In genomic region chr3:152171862-152172261, GRCm38 (mm10) we compare ENCODE assay signal across 24 mouse cellular contexts. TPM values are rescaled to one million over a fixed set of nuclear protein-coding genes. Genes with fewer than 3 reads are reported as not detected.
DNase-seq lines count a peak whose midpoint lies in the region; ATAC-seq and TF ChIP-seq lines count a peak whose summit lies in the region.
"Had no signal": no experiment of that assay in that cellular context is flagged by ENCODE, and none has a peak within 500 bp of the region (broad histone marks: within the 10 kb centered on the region; RNA-seq: fewer than 3 reads in every experiment).

No protein-coding gene starts in this region.

- DNase-seq in hindbrain, embryonic 14.5 days (ENCODE audit: low spot score) = no peak
- DNase-seq in hindbrain, embryonic 11.5 days (ENCODE audit: low spot score) = no peak
- no peak for DNase-seq in lung, adult 2 months
- no peak for DNase-seq in lung, adult 18-20 months
- DNase-seq in urinary bladder, postnatal 36 days (ENCODE audit: low spot score in 2 of 2) = no peak
- no peak for DNase-seq in embryonic facial prominence, embryonic 10.5 days (ENCODE audit: low spot score)
- DNase-seq: cerebellum, adult 9-11 months; gastrocnemius, postnatal 25 days; heart, postnatal 14 days; kidney, postnatal 25 days; layer of hippocampus, adult 9-11 months; left cerebral cortex, postnatal 4 days; midbrain, embryonic 14.5 days; spleen, adult 18-20 months had no signal

- H3K9me3 ChIP-seq in hindbrain, embryonic 14.5 days (ENCODE audit: control insufficient read depth, low read length) = no peaks in the 10 kb centered on the region
- H3K9me3 ChIP-seq in hindbrain, embryonic 11.5 days (ENCODE audit: control insufficient read depth, low read length) = no peaks in the 10 kb centered on the region
- no peaks in the 10 kb centered on the region for H3K9me3 ChIP-seq in intestine, embryonic 16.5 days (ENCODE audit: control insufficient read depth, low read length)
- no peaks in the 10 kb centered on the region for H3K9me3 ChIP-seq in embryonic facial prominence, embryonic 10.5 days
- H3K9me3 ChIP-seq: embryonic facial prominence, embryonic 13.5 days; forebrain, embryonic 15.5 days; neural tube, embryonic 13.5 days had no signal

- 0 out of 2 replicates have a peak, but pooled peaks have one; percentile 7 for ATAC-seq in hindbrain, embryonic 14.5 days (ENCODE audit: low FRiP score)
- ATAC-seq in hindbrain, embryonic 11.5 days (ENCODE audit: low FRiP score) = no peak
- peak; percentile 65 for ATAC-seq in intestine, embryonic 16.5 days
- ATAC-seq: forebrain, embryonic 15.5 days had no signal

- no peak for TF ChIP-seq POLR2A in lung, adult 2 months (IDR thresholded peaks at IDR 0.05; ENCODE audit: borderline replicate concordance, extremely low read depth, low read depth, low read length)

- no peak overlapping the region for H3K4me2 ChIP-seq in hindbrain, embryonic 14.5 days (replicated peaks)
- no peak overlapping the region for H3K4me2 ChIP-seq in hindbrain, embryonic 11.5 days (replicated peaks; ENCODE audit: low read depth, low read length)
- no peak overlapping the region for H3K4me2 ChIP-seq in intestine, embryonic 16.5 days (ENCODE audit: low read depth, low read length)
- H3K4me2 ChIP-seq: embryonic facial prominence, embryonic 13.5 days; forebrain, embryonic 15.5 days; heart, embryonic 11.5 days; hindbrain, embryonic 13.5 days; neural tube, embryonic 13.5 days had no signal

- no peaks in the 10 kb centered on the region for H3K79me3 ChIP-seq in C2C12 (ENCODE audit: low read depth)

- no peak overlapping the region for H3ac ChIP-seq in C2C12 (ENCODE audit: control insufficient read depth, insufficient read length, low read depth)

- H3K9ac ChIP-seq in hindbrain, embryonic 14.5 days = no peak overlapping the region
- H3K9ac ChIP-seq in hindbrain, embryonic 11.5 days (ENCODE audit: low read depth, low read length) = no peak overlapping the region
- no peak overlapping the region for H3K9ac ChIP-seq in intestine, embryonic 16.5 days (ENCODE audit: low read depth, low read length)
- H3K9ac ChIP-seq: embryonic facial prominence, embryonic 13.5 days; forebrain, embryonic 15.5 days; hindbrain, embryonic 13.5 days; liver, embryonic 14.5 days; neural tube, embryonic 13.5 days had no signal

- no peak overlapping the region for H3K27ac ChIP-seq in hindbrain, embryonic 14.5 days
- no peak overlapping the region for H3K27ac ChIP-seq in hindbrain, embryonic 11.5 days (ENCODE audit: low read depth, low read length)
- H3K27ac ChIP-seq in intestine, embryonic 16.5 days (ENCODE audit: low read length) = no peak overlapping the region
- H3K27ac ChIP-seq in embryonic facial prominence, embryonic 10.5 days (replicated peaks) = no peak overlapping the region
- H3K27ac ChIP-seq: embryonic facial prominence, embryonic 13.5 days; forebrain, embryonic 15.5 days; hindbrain, embryonic 13.5 days; left cerebral cortex, adult 2 months; liver, embryonic 14.5 days; neural tube, embryonic 13.5 days had no signal

- H3K4me1 ChIP-seq in hindbrain, embryonic 14.5 days (replicated peaks; ENCODE audit: control insufficient read depth, insufficient read depth, low read length) = peaks cover 7% of the 10 kb centered on the region; the same call in 1 of the 2 replicates
- no peaks in the 10 kb centered on the region for H3K4me1 ChIP-seq in hindbrain, embryonic 11.5 days (replicated peaks; ENCODE audit: control insufficient read depth, insufficient read depth, low read length)
- H3K4me1 ChIP-seq in lung, adult 2 months (ENCODE audit: control insufficient read depth, insufficient read depth, low read length) = peaks cover 13% of the 10 kb centered on the region
- peaks cover 21% of the 10 kb centered on the region for H3K4me1 ChIP-seq in intestine, embryonic 16.5 days (ENCODE audit: control insufficient read depth, insufficient read depth, low read length)
- peaks cover 5% of the 10 kb centered on the region for H3K4me1 ChIP-seq in embryonic facial prominence, embryonic 10.5 days

- no peaks in the 10 kb centered on the region for H3K36me3 ChIP-seq in hindbrain, embryonic 14.5 days (replicated peaks; ENCODE audit: control insufficient read depth, insufficient read depth)
- H3K36me3 ChIP-seq in hindbrain, embryonic 11.5 days (ENCODE audit: control insufficient read depth, insufficient read depth, low read length) = no peaks in the 10 kb centered on the region
- H3K36me3 ChIP-seq in C2C12 (ENCODE audit: control insufficient read depth, insufficient read depth) = no peaks in the 10 kb centered on the region
- no peaks in the 10 kb centered on the region for H3K36me3 ChIP-seq in intestine, embryonic 16.5 days (ENCODE audit: control insufficient read depth, insufficient read depth, low read length)
- no peaks in the 10 kb centered on the region for H3K36me3 ChIP-seq in embryonic facial prominence, embryonic 10.5 days (replicated peaks)
- H3K36me3 ChIP-seq: embryonic facial prominence, embryonic 13.5 days; forebrain, embryonic 15.5 days; hindbrain, embryonic 13.5 days; neural tube, embryonic 13.5 days had no signal

- WGBS in hindbrain, embryonic 14.5 days = 78% methylated on average over 7 of the region's 7 CpGs
- 76% methylated on average over 7 of the region's 7 CpGs for WGBS in hindbrain, embryonic 11.5 days
- WGBS in lung, adult 2 months = 56% methylated on average over 7 of the region's 7 CpGs
- WGBS in intestine, embryonic 16.5 days = 38% methylated on average over 7 of the region's 7 CpGs
- 75% methylated on average over 7 of the region's 7 CpGs for WGBS in embryonic facial prominence, embryonic 10.5 days

- no peaks in the 10 kb centered on the region for H3K27me3 ChIP-seq in hindbrain, embryonic 14.5 days (ENCODE audit: control insufficient read depth, insufficient read depth, low read length)
- H3K27me3 ChIP-seq in hindbrain, embryonic 11.5 days (ENCODE audit: control insufficient read depth, insufficient read depth, low read length) = no peaks in the 10 kb centered on the region
- no peaks in the 10 kb centered on the region for H3K27me3 ChIP-seq in C2C12 (ENCODE audit: control insufficient read depth, insufficient read depth, insufficient read length)
- H3K27me3 ChIP-seq in intestine, embryonic 16.5 days (replicated peaks; ENCODE audit: control insufficient read depth, insufficient read depth, low read length) = no peaks in the 10 kb centered on the region
- peaks cover 17% of the 10 kb centered on the region for H3K27me3 ChIP-seq in embryonic facial prominence, embryonic 10.5 days (replicated peaks; ENCODE audit: low read depth, poor library complexity, severe bottlenecking)
- H3K27me3 ChIP-seq: forebrain, embryonic 15.5 days; hindbrain, embryonic 13.5 days; neural tube, embryonic 13.5 days had no signal

- peak; percentile 19; the same call in 1 of the 2 replicates for TF ChIP-seq CTCF in lung, adult 2 months (IDR thresholded peaks at IDR 0.05; ENCODE audit: insufficient read depth, low read length)
- TF ChIP-seq CTCF in C2C12 (IDR thresholded peaks at IDR 0.05; ENCODE audit: control insufficient read depth, insufficient read depth, insufficient read length) = no peak

- no peaks in the 10 kb centered on the region for H3K79me2 ChIP-seq in C2C12 (ENCODE audit: control insufficient read depth, insufficient read depth)

- H3K4me3 ChIP-seq in hindbrain, embryonic 14.5 days (replicated peaks; ENCODE audit: low read length) = no peak overlapping the region
- no peak overlapping the region for H3K4me3 ChIP-seq in hindbrain, embryonic 11.5 days (ENCODE audit: low read depth, low read length)
- H3K4me3 ChIP-seq in lung, adult 2 months (replicated peaks; ENCODE audit: extremely low read depth, low read depth, low read length) = no peak overlapping the region
- no peak overlapping the region for H3K4me3 ChIP-seq in C2C12 (ENCODE audit: insufficient read depth, poor library complexity, severe bottlenecking)
- H3K4me3 ChIP-seq in intestine, embryonic 16.5 days (ENCODE audit: low read length) = no peak overlapping the region
- no peak overlapping the region for H3K4me3 ChIP-seq in embryonic facial prominence, embryonic 10.5 days
- H3K4me3 ChIP-seq: embryonic facial prominence, embryonic 13.5 days; forebrain, embryonic 15.5 days; hindbrain, embryonic 13.5 days; left cerebral cortex, adult 2 months; megakaryocyte, embryonic 14.5 days; neural tube, embryonic 13.5 days had no signal

TF ChIP-seq in C2C12, 6 proteins besides CTCF, POLR2A, EP300 and RAD21:
- peak; percentile 41 for TF ChIP-seq MAX (IDR thresholded peaks at IDR 0.05)
- TF ChIP-seq CEBPB (IDR thresholded peaks at IDR 0.05; ENCODE audit: low read depth) = no peak
- no peak for TF ChIP-seq FOSL1 (IDR thresholded peaks at IDR 0.05; ENCODE audit: insufficient read depth, low read length, poor library complexity, severe bottlenecking)
- no peak for TF ChIP-seq MYOD1 (IDR thresholded peaks at IDR 0.05; ENCODE audit: control insufficient read depth, insufficient read length, low read depth)
- no peak for TF ChIP-seq MYOG (IDR thresholded peaks at IDR 0.05; ENCODE audit: control insufficient read depth, extremely low read depth, insufficient read length)
- no peak for TF ChIP-seq USF1 (IDR thresholded peaks at IDR 0.05; ENCODE audit: low read depth)

RNA-seq across cellular contexts. Expression of gene Gipc2, which starts 5.8 kb away (rescaled TPM):
- polyA plus RNA-seq in hindbrain, embryonic 14.5 days (2014; fragmentation: Nextera tagmentation; extraction: Ambion mirVana) = 9.2 and 11.7 TPM in 2 replicates
- 3.1 and 5.0 TPM in 2 replicates for polyA plus RNA-seq in hindbrain, embryonic 11.5 days (2014; fragmentation: Nextera tagmentation; extraction: Ambion mirVana)
- polyA plus RNA-seq in lung, adult 2 months (2012; rRNA removed) = 20.1 and 36.6 TPM in 2 replicates
- 1.2 TPM for polyA plus RNA-seq in C2C12 (2012; fragmentation: generic; extraction: Trizol)
- polyA plus RNA-seq in intestine, embryonic 16.5 days (2015; fragmentation: Nextera tagmentation; extraction: Ambion mirVana) = 244 TPM in 2 replicates
- 3.6 TPM in 2 replicates for polyA plus RNA-seq in embryonic facial prominence, embryonic 10.5 days (2016; fragmentation: Nextera tagmentation; extraction: Ambion mirVana)

RNA-seq across cellular contexts. Expression of gene Dnajb4, which starts 38.2 kb away (rescaled TPM):
- 40.0 and 46.5 TPM in 2 replicates for polyA plus RNA-seq in hindbrain, embryonic 14.5 days (2014; fragmentation: Nextera tagmentation; extraction: Ambion mirVana)
- polyA plus RNA-seq in hindbrain, embryonic 11.5 days (2014; fragmentation: Nextera tagmentation; extraction: Ambion mirVana) = 28.9 and 29.1 TPM in 2 replicates
- 3.8 and 8.3 TPM in 2 replicates for polyA plus RNA-seq in lung, adult 2 months (2012; rRNA removed)
- polyA plus RNA-seq in C2C12 (2012; fragmentation: generic; extraction: Trizol) = 11.7 TPM
- polyA plus RNA-seq in intestine, embryonic 16.5 days (2015; fragmentation: Nextera tagmentation; extraction: Ambion mirVana) = 21.7 and 23.2 TPM in 2 replicates
- polyA plus RNA-seq in embryonic facial prominence, embryonic 10.5 days (2016; fragmentation: Nextera tagmentation; extraction: Ambion mirVana) = 18.5 and 20.1 TPM in 2 replicates

RNA-seq across cellular contexts. Expression of gene Fubp1, which starts 38.4 kb away (rescaled TPM):
- 208 and 210 TPM in 2 replicates for polyA plus RNA-seq in hindbrain, embryonic 14.5 days (2014; fragmentation: Nextera tagmentation; extraction: Ambion mirVana)
- 424 and 450 TPM in 2 replicates for polyA plus RNA-seq in hindbrain, embryonic 11.5 days (2014; fragmentation: Nextera tagmentation; extraction: Ambion mirVana)
- polyA plus RNA-seq in lung, adult 2 months (2012; rRNA removed) = 59.9 and 66.2 TPM in 2 replicates
- polyA plus RNA-seq in C2C12 (2012; fragmentation: generic; extraction: Trizol) = 53.4 TPM
- 143 and 157 TPM in 2 replicates for polyA plus RNA-seq in intestine, embryonic 16.5 days (2015; fragmentation: Nextera tagmentation; extraction: Ambion mirVana)
- 438 and 447 TPM in 2 replicates for polyA plus RNA-seq in embryonic facial prominence, embryonic 10.5 days (2016; fragmentation: Nextera tagmentation; extraction: Ambion mirVana)
